Mouse (Mus musculus): ENCODE data around the gene Hspa12b. TPM values are rescaled to one million over a fixed set of nuclear protein-coding genes. Genes with fewer than 3 reads are reported as not detected.
A peak's percentile ranks its signal among the peaks of the same experiment; 100 is the strongest.

Gene Hspa12b
- polyA plus RNA-seq, 1 experiment from 2014 or later: 1.8 TPM

- WGBS (ENCODE audit: insufficient replicate concordance): 72% methylated on average over 3 of the region's 3 CpGs
- H3K27ac ChIP-seq (replicated peaks): peak overlapping the region; percentile 33; the same call in 1 of the 2 replicates
- no peak for ATAC-seq (ENCODE audit: insufficient read depth)
- H3K4me2 ChIP-seq: no peak overlapping the region
- no peak overlapping the region for H3K9ac ChIP-seq
- no peaks in the 10 kb centered on the region for H3K9me3 ChIP-seq (replicated peaks)
- peaks cover 98% of the 10 kb centered on the region for H3K36me3 ChIP-seq (replicated peaks)
- no peak overlapping the region for H3K4me3 ChIP-seq (replicated peaks)
- H3K27me3 ChIP-seq: no peaks in the 10 kb centered on the region
- peaks cover 39% of the 10 kb centered on the region for H3K4me1 ChIP-seq (replicated peaks)
These were observed 22.1 kb downstream of the Hspa12b start for GRCm38 (mm10) chr2:131149254-131149578.

DNA sequence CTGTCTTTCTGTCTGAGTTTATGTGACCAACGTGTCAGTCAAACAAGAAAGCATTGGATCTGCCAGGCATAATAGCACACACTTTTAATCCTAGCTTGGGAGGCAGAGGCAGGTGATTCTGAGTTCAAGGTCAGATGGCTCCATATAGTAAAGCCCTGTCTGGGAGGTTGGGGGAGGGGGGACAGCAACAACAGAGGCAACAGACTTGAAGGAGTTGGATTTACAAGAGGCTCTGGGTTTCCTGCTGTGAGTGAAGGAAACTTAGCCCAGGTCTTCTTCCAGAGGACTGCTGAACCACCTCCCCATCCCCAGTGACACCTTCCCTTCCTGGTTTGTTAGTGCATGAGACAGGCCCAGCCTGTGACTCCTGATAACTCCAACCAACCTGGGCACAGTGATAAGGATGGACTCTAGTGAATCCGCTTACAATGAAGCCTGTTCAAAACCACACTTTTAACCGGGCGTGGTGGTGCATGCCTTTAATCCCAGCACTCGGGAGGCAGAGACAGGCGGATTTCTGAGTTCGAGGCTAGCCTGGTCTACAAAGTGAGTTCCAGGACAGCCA, 25.2 kb downstream of the Hspa12b start:
- H3K27ac ChIP-seq (replicated peaks): peak overlapping the region; percentile 86
- peak; percentile 97 for ATAC-seq (ENCODE audit: insufficient read depth)

GRCm38 (mm10) chr2:131154036-131154435, 27.0 kb downstream of the Hspa12b start:
- peak overlapping the region; percentile 86 for H3K27ac ChIP-seq (replicated peaks)
- H3K4me1 ChIP-seq (replicated peaks): peaks cover 82% of the 10 kb centered on the region
- no peak overlapping the region for H3K9ac ChIP-seq
- H3K27me3 ChIP-seq: no peaks in the 10 kb centered on the region
- peaks cover 78% of the 10 kb centered on the region for H3K36me3 ChIP-seq (replicated peaks)
- H3K9me3 ChIP-seq (replicated peaks): no peaks in the 10 kb centered on the region
- no peak for ATAC-seq (ENCODE audit: insufficient read depth)
- no peak overlapping the region for H3K4me2 ChIP-seq
- H3K4me3 ChIP-seq (replicated peaks): no peak overlapping the region
- 86% methylated on average over 4 of the region's 4 CpGs for WGBS (ENCODE audit: insufficient replicate concordance)

More for the DNA sequence above, 25.2 kb downstream of the Hspa12b start:
- H3K4me3 ChIP-seq (replicated peaks): 0 out of 2 replicates have a peak overlapping the region, but pooled peaks have one; percentile 4
- H3K36me3 ChIP-seq (replicated peaks): peaks cover 96% of the 10 kb centered on the region
- H3K4me1 ChIP-seq (replicated peaks): peaks cover 65% of the 10 kb centered on the region
- H3K4me2 ChIP-seq: peak overlapping the region; percentile 51
- H3K27me3 ChIP-seq: no peaks in the 10 kb centered on the region
- no peak overlapping the region; the same call in 1 of the 2 replicates for H3K9ac ChIP-seq
- H3K9me3 ChIP-seq (replicated peaks): no peaks in the 10 kb centered on the region
- WGBS (ENCODE audit: insufficient replicate concordance): 41% methylated on average over 7 of the region's 7 CpGs

DNA sequence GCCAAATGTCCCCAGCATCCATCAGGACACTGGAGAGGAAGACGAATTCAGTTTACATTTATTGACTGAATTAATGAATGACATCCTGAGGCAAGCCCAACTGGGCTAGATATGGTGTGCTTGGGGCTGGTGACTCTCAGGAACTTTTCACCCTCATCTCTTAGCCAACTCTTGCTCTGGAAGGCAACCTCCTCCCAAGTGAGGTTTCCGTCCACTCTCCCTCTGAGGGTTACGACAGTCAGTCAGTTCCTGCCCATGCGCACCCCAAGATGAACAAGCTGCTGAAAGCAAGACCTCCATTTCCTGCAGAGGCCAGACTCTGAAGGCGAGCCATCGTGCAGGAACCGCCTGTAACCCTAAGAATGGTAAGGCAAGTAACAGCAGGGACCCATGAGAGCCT, 29.9 kb downstream of the Hspa12b start:
- H3K36me3 ChIP-seq (replicated peaks): peaks cover 49% of the 10 kb centered on the region
- peak overlapping the region; percentile 96 for H3K4me2 ChIP-seq
- H3K27ac ChIP-seq (replicated peaks): peak overlapping the region; percentile 96
- H3K4me1 ChIP-seq (replicated peaks): peaks cover 80% of the 10 kb centered on the region
- ATAC-seq (ENCODE audit: insufficient read depth): no peak
- no peaks in the 10 kb centered on the region for H3K27me3 ChIP-seq
- WGBS (ENCODE audit: insufficient replicate concordance): 81% methylated on average over 7 of the region's 7 CpGs
- no peaks in the 10 kb centered on the region for H3K9me3 ChIP-seq (replicated peaks)
- no peak overlapping the region; the same call in 1 of the 2 replicates for H3K4me3 ChIP-seq (replicated peaks)
- H3K9ac ChIP-seq: 0 out of 2 replicates have a peak overlapping the region, but pooled peaks have one; percentile 94

GRCm38 (mm10) chr2:131159491-131159910, 32.4 kb downstream of the Hspa12b start:
- H3K27me3 ChIP-seq: peaks cover 8% of the 10 kb centered on the region; the same call in 1 of the 2 replicates
- peak overlapping the region; percentile 94 for H3K9ac ChIP-seq
- under 1% methylated on average over 18 of the region's 18 CpGs for WGBS (ENCODE audit: insufficient replicate concordance)
- H3K9me3 ChIP-seq (replicated peaks): no peaks in the 10 kb centered on the region
- peak; percentile 88 for ATAC-seq (ENCODE audit: insufficient read depth)
- peak overlapping the region; percentile 81 for H3K4me3 ChIP-seq (replicated peaks)
- peak overlapping the region; percentile 96 for H3K27ac ChIP-seq (replicated peaks)
- H3K36me3 ChIP-seq (replicated peaks): peaks cover 25% of the 10 kb centered on the region
- peak overlapping the region; percentile 96 for H3K4me2 ChIP-seq
- H3K4me1 ChIP-seq (replicated peaks): peaks cover 55% of the 10 kb centered on the region

- Histone ChIP-seq H3K9me3 (replicated peaks) (no peaks in the 10 kb centered on the region), H3K36me3 (replicated peaks) (peaks cover 20% of the 10 kb centered on the region)
- peak; percentile 93 for ATAC-seq (ENCODE audit: insufficient read depth)
These were observed 33.0 kb downstream of the Hspa12b start, which contains the start of gene 1700037H04Rik for GRCm38 (mm10) chr2:131159938-131160581. Gene 1700037H04Rik, minus strand, starts transcription at chr2:131160081.

DNA sequence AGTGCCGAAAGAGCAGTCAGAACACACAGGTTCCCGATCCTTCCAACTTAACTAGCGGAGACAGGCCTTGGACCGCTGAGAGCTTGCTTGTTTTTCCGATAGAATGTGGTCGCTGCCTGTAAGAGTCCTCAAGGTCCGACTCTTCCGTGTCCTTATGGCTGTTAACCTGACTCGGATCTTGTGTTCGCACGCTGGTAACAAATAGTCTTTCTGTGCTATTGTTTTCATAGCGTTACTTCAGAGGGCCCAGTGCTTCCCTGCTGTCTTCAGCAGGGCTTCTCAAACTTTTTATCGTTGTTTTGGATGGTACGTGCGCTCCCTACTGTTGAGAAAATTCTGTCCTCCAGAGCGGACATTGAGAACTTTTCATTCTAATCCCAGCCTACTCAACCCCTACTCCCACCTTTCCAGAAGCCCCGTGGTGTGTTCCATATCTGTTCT, 33.6 kb downstream of the Hspa12b start:
- H3K4me2 ChIP-seq: peak overlapping the region; percentile 96
- H3K9ac ChIP-seq: peak overlapping the region; percentile 76
- peak overlapping the region; percentile 81 for H3K4me3 ChIP-seq (replicated peaks)
- H3K4me1 ChIP-seq (replicated peaks): peaks cover 43% of the 10 kb centered on the region
- WGBS (ENCODE audit: insufficient replicate concordance): under 1% methylated on average over 17 of the region's 17 CpGs
- peak overlapping the region; percentile 96 for H3K27ac ChIP-seq (replicated peaks)
- no peaks in the 10 kb centered on the region for H3K9me3 ChIP-seq (replicated peaks)
- ATAC-seq (ENCODE audit: insufficient read depth): no peak
- peaks cover 13% of the 10 kb centered on the region for H3K36me3 ChIP-seq (replicated peaks)
- peaks cover 12% of the 10 kb centered on the region for H3K27me3 ChIP-seq

More at GRCm38 (mm10) chr2:131159938-131160581, 33.0 kb downstream of the Hspa12b start, which contains the start of gene 1700037H04Rik:
- Histone ChIP-seq H3K4me1 (replicated peaks) (peaks cover 50% of the 10 kb centered on the region), H3K27me3 (peaks cover 12% of the 10 kb centered on the region), H3K9ac (peak within 1 kb of the TSS; percentile 94), H3K4me2 (peak within 1 kb of the TSS; percentile 96), H3K27ac (replicated peaks) (peak within 1 kb of the TSS; percentile 96), H3K4me3 (replicated peaks) (peak within 1 kb of the TSS; percentile 81)
- under 1% methylated on average over 54 of the region's 54 CpGs for WGBS (ENCODE audit: insufficient replicate concordance)

DNA sequence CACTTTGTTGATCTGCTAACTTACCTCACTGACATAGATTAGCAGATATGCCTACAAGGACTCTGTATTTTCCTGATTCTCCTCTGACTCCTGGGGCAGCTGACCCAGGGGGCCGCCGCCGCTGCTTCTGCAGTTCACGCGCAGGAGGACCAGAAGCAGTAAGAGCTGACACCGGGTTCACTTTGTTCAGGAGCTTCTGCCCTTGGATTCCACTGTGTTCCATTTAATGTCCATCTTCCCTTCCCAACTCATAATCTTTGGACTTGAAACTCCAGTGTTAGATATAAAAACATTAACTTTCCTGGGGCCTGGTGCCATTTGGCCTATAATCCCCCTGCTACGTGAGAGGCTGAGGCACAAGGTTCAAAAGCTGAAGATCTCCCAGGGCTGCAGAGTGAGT, 36.8 kb downstream of the Hspa12b start:
- Histone ChIP-seq H3K9ac (no peak overlapping the region), H3K36me3 (replicated peaks) (no peaks in the 10 kb centered on the region), H3K27ac (replicated peaks) (no peak overlapping the region), H3K27me3 (peaks cover 31% of the 10 kb centered on the region), H3K4me1 (replicated peaks) (peaks cover 11% of the 10 kb centered on the region), H3K4me2 (no peak overlapping the region), H3K9me3 (replicated peaks) (no peaks in the 10 kb centered on the region), H3K4me3 (replicated peaks) (no peak overlapping the region)
- no peak for ATAC-seq (ENCODE audit: insufficient read depth)
- WGBS (ENCODE audit: insufficient replicate concordance): 85% methylated on average over 7 of the region's 7 CpGs

DNA sequence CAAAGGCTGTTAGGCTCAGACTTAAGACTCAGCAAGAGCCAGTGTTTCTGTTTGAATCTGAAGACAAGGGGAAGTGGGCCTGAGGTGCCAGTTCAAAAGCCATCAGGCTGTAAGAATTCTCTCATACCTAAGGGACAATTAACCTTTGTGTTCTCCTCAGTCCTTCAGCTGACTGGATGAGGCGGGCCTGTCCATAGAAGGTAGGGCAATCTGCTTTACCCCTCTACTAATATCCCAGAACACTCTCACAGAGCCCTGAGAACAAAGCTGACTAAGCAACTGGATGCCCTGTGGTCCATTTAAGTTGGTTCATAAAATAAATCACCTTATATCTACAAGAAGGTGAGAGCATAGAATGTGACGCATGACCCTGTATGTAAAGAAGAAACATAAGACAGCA, 39.1 kb downstream of the Hspa12b start:
- no peaks in the 10 kb centered on the region for H3K36me3 ChIP-seq (replicated peaks)
- no peaks in the 10 kb centered on the region for H3K9me3 ChIP-seq (replicated peaks)
- H3K4me2 ChIP-seq: no peak overlapping the region
- H3K9ac ChIP-seq: no peak overlapping the region
- 72% methylated on average over 2 of the region's 2 CpGs for WGBS (ENCODE audit: insufficient replicate concordance)
- H3K27me3 ChIP-seq: peaks cover 54% of the 10 kb centered on the region
- H3K4me3 ChIP-seq (replicated peaks): no peak overlapping the region
- no peak overlapping the region for H3K27ac ChIP-seq (replicated peaks)
- H3K4me1 ChIP-seq (replicated peaks): peaks cover 1% of the 10 kb centered on the region; the same call in 1 of the 2 replicates
- ATAC-seq (ENCODE audit: insufficient read depth): no peak

- no peak overlapping the region for H3K27ac ChIP-seq (replicated peaks)
These were observed 40.9 kb downstream of the Hspa12b start for GRCm38 (mm10) chr2:131167984-131168383.

GRCm38 (mm10) chr2:131168914-131169313, 41.8 kb downstream of the Hspa12b start:
- no peak for ATAC-seq (ENCODE audit: insufficient read depth)
- 59% methylated on average over 1 of the region's 1 CpGs for WGBS (ENCODE audit: insufficient replicate concordance)
- Histone ChIP-seq H3K36me3 (replicated peaks) (no peaks in the 10 kb centered on the region), H3K4me3 (replicated peaks) (no peak overlapping the region), H3K4me1 (replicated peaks) (peaks cover 16% of the 10 kb centered on the region), H3K4me2 (no peak overlapping the region), H3K9me3 (replicated peaks) (no peaks in the 10 kb centered on the region), H3K27ac (replicated peaks) (no peak overlapping the region), H3K27me3 (peaks cover 80% of the 10 kb centered on the region), H3K9ac (no peak overlapping the region)

More at GRCm38 (mm10) chr2:131167984-131168383, 40.9 kb downstream of the Hspa12b start:
- H3K36me3 ChIP-seq (replicated peaks): no peaks in the 10 kb centered on the region
- H3K4me2 ChIP-seq: no peak overlapping the region
- WGBS (ENCODE audit: insufficient replicate concordance): 68% methylated on average over 6 of the region's 6 CpGs
- H3K27me3 ChIP-seq: peaks cover 72% of the 10 kb centered on the region
- H3K9ac ChIP-seq: no peak overlapping the region
- H3K4me1 ChIP-seq (replicated peaks): peaks cover 16% of the 10 kb centered on the region
- no peaks in the 10 kb centered on the region for H3K9me3 ChIP-seq (replicated peaks)
- ATAC-seq (ENCODE audit: insufficient read depth): no peak
- no peak overlapping the region for H3K4me3 ChIP-seq (replicated peaks)

Data from liver, embryonic 15.5 days (tissue).